Mouse (Mus musculus) central nervous system, embryonic 14 days (tissue): Measurements from ENCODE around the gene Cyp24a1. TPM values are rescaled to one million over a fixed set of nuclear protein-coding genes. Genes with fewer than 3 reads are reported as not detected.

Experiments used
- polyA plus RNA-seq: library from polyadenylated mRNA; depleted of rRNA; stranded (reverse); fragments of >200 nt; gene quantifications from 2 replicates; pipeline ENCODE4 v1.2.3, GENCODE M21; 2012; rRNA removed

Gene Cyp24a1
- polyA plus RNA-seq: 0.13 and 0.16 TPM in 2 replicates

GRCm38 (mm10) chr2:170497091-170497566 lies at the start of gene Cyp24a1:
Gene Cyp24a1 (minus strand): TSS chr2:170497145.

GRCm38 (mm10) chr2:170496154-170496930 lies 603 bp downstream of the Cyp24a1 start, which contains the start of gene Pfdn4:
Gene Pfdn4 (plus strand): TSS chr2:170496428.

Other genes starting within 250 kb of the Cyp24a1 start
- 5.2 and 8.2 TPM in 2 replicates for gene Bcas1, start 69.3 kb downstream of the Cyp24a1 start, polyA plus RNA-seq
- 57.9 and 63.4 TPM in 2 replicates for gene Pfdn4, start 717 bp downstream of the Cyp24a1 start, polyA plus RNA-seq
- not detected in 2 replicates for gene 4930470P17Rik, start 104.9 kb upstream of the Cyp24a1 start, polyA plus RNA-seq
- gene Dok5, start 234.7 kb upstream of the Cyp24a1 start, polyA plus RNA-seq: 30.9 and 31.0 TPM in 2 replicates